Mouse (Mus musculus) liver, postnatal 0 days (tissue): Measurements from ENCODE around the gene Mvb12b.

Source experiments
- CTCF ChIP-seq: sonication (generic); IDR thresholded peaks from 2 replicates; pipeline ENCODE4 v1.5.1; 2016; ENCODE audit warnings: antibody characterized with exemption, low read depth
- EP300 ChIP-seq: IDR thresholded peaks from 2 replicates; pipeline ENCODE4 v1.6.1; 2016; ENCODE audit warnings: antibody characterized with exemption, low read depth, mild to moderate bottlenecking

DNA sequence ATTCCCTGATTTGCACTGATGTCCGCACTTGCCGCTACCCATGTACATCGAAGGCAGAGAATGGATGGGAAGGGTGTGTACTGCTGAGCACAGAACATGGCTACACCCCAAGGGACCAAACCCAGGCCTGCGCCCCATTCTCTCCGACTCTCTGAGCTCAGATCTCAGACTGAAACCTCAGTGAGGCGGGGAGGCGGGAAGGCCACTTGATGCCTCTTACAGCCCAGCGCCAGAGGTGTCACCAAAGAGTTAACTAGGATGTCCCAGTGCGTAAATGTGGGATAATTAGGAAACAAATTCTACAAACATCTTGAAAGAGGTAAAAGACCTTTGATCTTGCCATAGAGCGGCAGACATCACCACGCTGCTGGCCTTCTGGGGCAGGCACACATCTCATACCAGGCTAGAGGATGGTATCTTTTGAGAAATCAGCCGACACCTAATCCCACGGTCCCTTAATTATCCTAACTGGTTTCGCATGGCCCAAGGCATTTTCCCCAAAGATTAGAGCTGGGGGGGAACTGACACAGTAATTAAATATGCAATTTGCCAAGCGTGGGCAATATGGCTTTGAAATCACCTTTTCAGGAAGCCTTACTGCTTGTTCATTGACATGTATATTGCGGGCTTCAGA, 181.9 kb downstream of the Mvb12b start:
- TF ChIP-seq CTCF, result no peak
- TF ChIP-seq EP300, result no peak
